In genomic region chr2:131179990-131180587, GRCm38 (mm10) we compare ENCODE assay signal across 8 mouse cellular contexts. TPM values are rescaled to one million over a fixed set of nuclear protein-coding genes. Genes with fewer than 3 reads are reported as not detected.
DNase-seq lines count a peak whose midpoint lies in the region; ATAC-seq and TF ChIP-seq lines count a peak whose summit lies in the region.

Gene Cenpb (minus strand): TSS chr2:131180067.

- peak; percentile 56 for TF ChIP-seq CTCF in left cerebral cortex, adult 2 months (IDR thresholded peaks at IDR 0.05)

- no peaks in the 10 kb centered on the region for H3K9me3 ChIP-seq in hindbrain, embryonic 15.5 days

- H3K36me3 ChIP-seq in hindbrain, embryonic 15.5 days, result peaks cover 3% of the 10 kb centered on the region; the same call in 1 of the 2 replicates

- peak within 1 kb of the TSS; percentile 94 for H3K27ac ChIP-seq in hindbrain, embryonic 15.5 days (replicated peaks)
- H3K27ac ChIP-seq in left cerebral cortex, adult 2 months, result peak within 1 kb of the TSS; percentile 97

- DNase-seq in T-cell, adult 2 months (ENCODE audit: low spot score), result peak; percentile 68
- DNase-seq in cerebellum, postnatal 36 days, result peak; percentile 84 to 91
- peak; percentile 78 for DNase-seq in gastrocnemius, adult 18-20 months (ENCODE audit: low spot score)
- peak; percentile 85 to 90 for DNase-seq in left cerebral cortex, adult 2 months (ENCODE audit: extremely low spot score in 1 of 2, low spot score in 2 of 2)
- DNase-seq in right cerebral cortex, adult 2 months (ENCODE audit: low spot score in 2 of 2), result peak; percentile 70 to 82
- peak; percentile 90 for DNase-seq in urinary bladder, postnatal 25 days (ENCODE audit: low spot score)

- H3K4me1 ChIP-seq in hindbrain, embryonic 15.5 days (replicated peaks), result peaks cover 40% of the 10 kb centered on the region

- peak within 1 kb of the TSS; percentile 89 for H3K9ac ChIP-seq in hindbrain, embryonic 15.5 days

- peak within 1 kb of the TSS; percentile 58 for H3K4me3 ChIP-seq in hindbrain, embryonic 15.5 days
- H3K4me3 ChIP-seq in left cerebral cortex, adult 2 months, result peak within 1 kb of the TSS; percentile 80

- WGBS in hindbrain, embryonic 15.5 days, result 2% methylated on average over 57 of the region's 57 CpGs

- intact Hi-C loops in left cerebral cortex, adult 2 months (cut with DNase I), result loop anchor here (2.0 to 5.0 kb wide), 2 partner anchors 32 to 83 kb away; partner anchors contain the start of gene Pank2

- peak; percentile 85 for ATAC-seq in hindbrain, embryonic 15.5 days (ENCODE audit: low FRiP score, low read depth)
- ATAC-seq in megakaryocyte, adult 5-6 weeks (ENCODE audit: poor library complexity, severe bottlenecking), result peak; percentile 84

- peak within 1 kb of the TSS; percentile 94 for H3K4me2 ChIP-seq in hindbrain, embryonic 15.5 days

- no peaks in the 10 kb centered on the region for H3K27me3 ChIP-seq in hindbrain, embryonic 15.5 days

RNA-seq across cellular contexts. Expression of gene Cenpb, which starts in this region (rescaled TPM):
- total RNA-seq in gastrocnemius, adult 18-20 months (2021), result 10 to 100 TPM; 67.4 to 72.2 TPM
- polyA plus RNA-seq in hindbrain, embryonic 15.5 days (2015; fragmentation: Nextera tagmentation; extraction: Ambion mirVana), result 15.2 and 15.5 TPM in 2 replicates
- total RNA-seq in left cerebral cortex, adult 2 months (2021), result 10 to 100 TPM; 65.3 to 69.8 TPM
- 7.7 and 8.7 TPM in 2 replicates for total RNA-seq in megakaryocyte, adult 5-6 weeks (2015)
- total RNA-seq in megakaryocyte, adult 5-6 weeks (2017), result 15.6 and 16.8 TPM in 2 replicates

Comparison
In these comparisons a context has a peak if more than half of its experiments do, and no peak if none do; other contexts are left out.
1. Peak in every context shown above with its lines: DNase-seq, ATAC-seq, H3K4me3 ChIP-seq and H3K27ac ChIP-seq.